Mouse (Mus musculus): ENCODE results near the gene Hagh. TPM values are rescaled to one million over a fixed set of nuclear protein-coding genes. Genes with fewer than 3 reads are reported as not detected.

Hagh gene
- polyA plus RNA-seq, 2 experiments from 2014 or later, result 23.4 to 28.1 TPM

DNA sequence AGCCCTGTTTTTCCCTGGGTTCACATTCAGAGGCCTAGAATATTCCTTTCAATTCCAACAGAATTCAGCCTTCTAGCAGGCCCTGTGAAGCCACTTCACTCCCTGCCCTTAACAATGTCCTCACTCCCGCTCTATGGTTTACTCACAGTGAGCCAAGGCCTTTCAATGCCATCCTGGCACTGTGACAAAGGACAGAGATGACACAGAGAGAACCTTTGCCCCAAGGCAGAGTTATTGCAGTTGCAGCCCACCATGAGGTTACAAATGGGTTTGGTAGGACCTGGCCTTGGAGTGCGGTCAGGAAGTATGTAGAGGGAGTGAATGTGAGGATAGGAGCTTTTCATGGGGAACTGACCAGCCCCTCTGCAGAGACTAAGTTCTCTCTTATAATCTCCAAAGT, 67.6 kb downstream of the Hagh start:
- no peak for ATAC-seq

DNA sequence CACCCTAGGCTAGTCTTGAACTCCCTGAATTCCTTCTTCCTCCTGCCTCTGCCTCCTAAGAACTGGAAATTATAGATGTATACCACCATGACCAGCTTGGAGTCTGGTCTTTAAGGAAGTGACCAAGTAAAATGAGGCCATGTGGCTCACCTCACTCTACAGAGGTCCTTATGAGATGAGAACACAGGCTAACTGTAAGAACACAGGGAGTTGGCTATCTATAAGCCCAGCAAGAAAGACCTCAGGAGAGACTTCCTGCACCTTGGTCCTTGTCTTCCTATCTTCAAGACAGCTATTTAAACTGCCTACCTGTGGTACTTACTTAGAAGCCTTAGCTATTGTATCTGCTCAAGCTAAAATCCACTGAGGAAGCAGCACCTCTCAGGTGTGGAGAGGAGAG, 74.0 kb downstream of the Hagh start:
- no peak for ATAC-seq

Other genes with a start within 250 kb of the Hagh start
- gene Tsc2, start 207.5 kb upstream of the Hagh start, polyA plus RNA-seq (2017; shearing (Covaris generic)), result 10 to 100 TPM in 1 of 2 experiments, 1 to 10 TPM in 1; 9.8 to 24.1 TPM
- gene Nthl1, start 207.5 kb upstream of the Hagh start, polyA plus RNA-seq (2017; shearing (Covaris generic)), result 1 to 10 TPM; 2.1 to 2.6 TPM
- gene Slc9a3r2, start 189.8 kb upstream of the Hagh start, polyA plus RNA-seq (2017; shearing (Covaris generic)), result not detected
- under 1 TPM in 1 of 2 experiments, not detected in 1; 0.66 TPM for gene Npw, start 181.7 kb upstream of the Hagh start, polyA plus RNA-seq (2017; shearing (Covaris generic))
- 1 to 10 TPM; 4.5 to 4.6 TPM for gene Zfp598, start 170.5 kb upstream of the Hagh start, polyA plus RNA-seq (2017; shearing (Covaris generic))
- 1 to 10 TPM in 1 of 2 experiments, under 1 TPM in 1; 0.43 to 1.2 TPM for gene Syngr3, start 150.2 kb upstream of the Hagh start, polyA plus RNA-seq (2017; shearing (Covaris generic))
- 10 to 100 TPM; 13.1 to 15.5 TPM for gene Gfer, start 144.0 kb upstream of the Hagh start, polyA plus RNA-seq (2017; shearing (Covaris generic))
- 1 to 10 TPM; 1.4 to 1.5 TPM for gene Noxo1, start 143.9 kb upstream of the Hagh start, polyA plus RNA-seq (2017; shearing (Covaris generic))
- 10 to 100 TPM; 23.6 to 46.2 TPM for gene Tbl3, start 132.5 kb upstream of the Hagh start, polyA plus RNA-seq (2017; shearing (Covaris generic))
- not detected for gene Rnf151, start 122.1 kb upstream of the Hagh start, polyA plus RNA-seq (2017; shearing (Covaris generic))
- 1,000 to 10,000 TPM in 1 of 2 experiments, 100 to 1,000 TPM in 1; 537 to 1,178 TPM for gene Rps2, start 122.0 kb upstream of the Hagh start, polyA plus RNA-seq (2017; shearing (Covaris generic))
- gene Ndufb10, start 115.7 kb upstream of the Hagh start, polyA plus RNA-seq (2017; shearing (Covaris generic)), result 100 to 1,000 TPM; 226 to 265 TPM
- gene Rpl3l, start 112.3 kb upstream of the Hagh start, polyA plus RNA-seq (2017; shearing (Covaris generic)), result not detected
- 10 to 100 TPM; 33.5 to 39.9 TPM for gene Msrb1, start 103.5 kb upstream of the Hagh start, polyA plus RNA-seq (2017; shearing (Covaris generic))
- gene Hs3st6, start 87.2 kb upstream of the Hagh start, polyA plus RNA-seq (2017; shearing (Covaris generic)), result not detected
- gene Meiob, start 35.9 kb upstream of the Hagh start, polyA plus RNA-seq (2017; shearing (Covaris generic)), result not detected
- gene Fahd1, start 10.2 kb downstream of the Hagh start, polyA plus RNA-seq (2017; shearing (Covaris generic)), result 1 to 10 TPM; 1.1 to 2.9 TPM
- gene Igfals, start 25.9 kb downstream of the Hagh start, polyA plus RNA-seq (2017; shearing (Covaris generic)), result not detected
- 100 to 1,000 TPM in 1 of 2 experiments, 10 to 100 TPM in 1; 88.6 to 103 TPM for gene Nubp2, start 46.2 kb downstream of the Hagh start, polyA plus RNA-seq (2017; shearing (Covaris generic))
- gene Spsb3, start 46.5 kb downstream of the Hagh start, polyA plus RNA-seq (2017; shearing (Covaris generic)), result 10 to 100 TPM; 38.5 to 50.9 TPM
- gene Eme2, start 54.9 kb downstream of the Hagh start, polyA plus RNA-seq (2017; shearing (Covaris generic)), result 10 to 100 TPM; 12.8 to 26.0 TPM
- 10 to 100 TPM; 77.7 to 87.5 TPM for gene Mrps34, start 55.0 kb downstream of the Hagh start, polyA plus RNA-seq (2017; shearing (Covaris generic))
- gene Nme3, start 56.4 kb downstream of the Hagh start, polyA plus RNA-seq (2017; shearing (Covaris generic)), result 10 to 100 TPM; 51.5 to 53.2 TPM
- 10 to 100 TPM; 26.1 to 28.6 TPM for gene Mapk8ip3, start 96.8 kb downstream of the Hagh start, polyA plus RNA-seq (2017; shearing (Covaris generic))
- 10 to 100 TPM; 27.9 to 35.8 TPM for gene Jpt2, start 120.5 kb downstream of the Hagh start, polyA plus RNA-seq (2017; shearing (Covaris generic))
- gene Cramp1l, start 175.6 kb downstream of the Hagh start, polyA plus RNA-seq (2017; shearing (Covaris generic)), result 10 to 100 TPM; 12.6 to 17.1 TPM
- gene Ift140, start 175.9 kb downstream of the Hagh start, polyA plus RNA-seq (2017; shearing (Covaris generic)), result 10 to 100 TPM; 14.5 TPM
- under 1 TPM in 1 of 2 experiments, not detected in 1; 0.63 TPM for gene Tmem204, start 243.4 kb downstream of the Hagh start, polyA plus RNA-seq (2017; shearing (Covaris generic))

Data from activated CD4-positive, CD25-positive, alpha-beta regulatory T cell, adult 4 months (primary cell).